Mouse (Mus musculus) embryonic facial prominence, embryonic 13.5 days (tissue): ENCODE data around the gene Lrrc45. TPM values are rescaled to one million over a fixed set of nuclear protein-coding genes. Genes with fewer than 3 reads are reported as not detected.

Experiments
- ATAC-seq: fragments of 200-750 bp; cut with Nextera tagmentation; 2 replicates; pipeline ENCODE4 v1.8.0; 2017; ENCODE audit warnings: low read depth; ENCODE audit not compliant: insufficient number of reproducible peaks, insufficient read depth, low FRiP score, low TSS enrichment
- H3K27ac ChIP-seq: fragments of 300-500 bp; sonication (generic); 2 replicates; pipeline ENCODE4 v1.5.1; 2015; ENCODE audit warnings: moderate library complexity, mild to moderate bottlenecking, inconsistent platforms
- H3K27me3 ChIP-seq: fragments of 300-500 bp; sonication (generic); 2 replicates; pipeline ENCODE4 v1.6.1; 2015; ENCODE audit warnings: mild to moderate bottlenecking, inconsistent platforms
- H3K36me3 ChIP-seq: fragments of 300-500 bp; sonication (generic); 2 replicates; pipeline ENCODE4 v1.6.1; 2015; ENCODE audit warnings: mild to moderate bottlenecking, inconsistent platforms
- H3K4me1 ChIP-seq: fragments of 300-500 bp; sonication (generic); 2 replicates; pipeline ENCODE4 v1.6.1; 2015; ENCODE audit warnings: inconsistent platforms
- H3K4me2 ChIP-seq: fragments of 300-500 bp; sonication (generic); 2 replicates; pipeline ENCODE4 v1.6.1; 2015; ENCODE audit warnings: moderate library complexity, mild to moderate bottlenecking, inconsistent platforms
- H3K4me3 ChIP-seq: fragments of 300-500 bp; sonication (generic); 2 replicates; pipeline ENCODE4 v1.5.1; 2015; ENCODE audit warnings: mild to moderate bottlenecking, inconsistent platforms
- H3K9ac ChIP-seq: fragments of 300-500 bp; sonication (generic); 2 replicates; pipeline ENCODE4 v1.6.1; 2015; ENCODE audit warnings: mild to moderate bottlenecking, inconsistent platforms
- H3K9me3 ChIP-seq: fragments of 300-500 bp; sonication (generic); 2 replicates; pipeline ENCODE4 v1.6.1; 2016; ENCODE audit warnings: inconsistent platforms
- WGBS: fragments of 180-500 bp; shearing (Covaris S2); methylation state at CpG from one replicate; pipeline ENCODE4 v1.1.7; 2015; ENCODE audit warnings: mixed read lengths; 5-methylcytosine and 5-hydroxymethylcytosine counted together
- polyA plus RNA-seq: library from polyadenylated mRNA; unstranded; fragments of >200 nt; fragmentation: Nextera tagmentation; extraction: Ambion mirVana; gene quantifications from 2 replicates; pipeline ENCODE4 v1.2.1, GENCODE M21; 2015

Lrrc45 gene
- polyA plus RNA-seq, 1 experiment from 2014 or later: 71.0 TPM

DNA sequence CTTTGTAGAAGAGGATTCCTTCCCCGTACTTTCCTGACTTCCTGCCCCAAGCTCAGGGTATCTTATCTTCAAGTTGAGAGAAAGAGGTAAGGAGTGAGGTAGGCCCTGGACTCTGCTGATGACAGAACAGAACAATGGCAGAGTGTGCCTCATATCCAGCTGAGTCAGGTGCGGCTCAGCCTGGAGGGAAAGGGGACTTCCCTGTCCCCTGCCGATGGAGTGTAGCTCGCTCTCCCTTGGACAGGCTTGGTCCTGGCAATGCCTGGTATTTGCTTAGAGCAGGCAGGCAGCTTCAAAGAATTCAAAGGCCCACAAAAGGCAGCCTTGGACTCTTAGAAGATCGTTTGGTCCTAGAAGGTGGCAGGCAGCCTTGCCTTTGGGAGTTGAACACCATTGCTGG lies 7.6 kb upstream of the Lrrc45 start:
- Histone ChIP-seq H3K27me3 (no peaks in the 10 kb centered on the region), H3K27ac (peak overlapping the region; percentile 86), H3K36me3 (peaks cover 44% of the 10 kb centered on the region), H3K4me2 (no peak overlapping the region), H3K9ac (0 out of 2 replicates have a peak overlapping the region, but pooled peaks have one; percentile 40), H3K4me1 (peaks cover 59% of the 10 kb centered on the region), H3K9me3 (no peaks in the 10 kb centered on the region), H3K4me3 (no peak overlapping the region)
- WGBS: 67% methylated on average over 5 of the region's 5 CpGs
- ATAC-seq: no peak

DNA sequence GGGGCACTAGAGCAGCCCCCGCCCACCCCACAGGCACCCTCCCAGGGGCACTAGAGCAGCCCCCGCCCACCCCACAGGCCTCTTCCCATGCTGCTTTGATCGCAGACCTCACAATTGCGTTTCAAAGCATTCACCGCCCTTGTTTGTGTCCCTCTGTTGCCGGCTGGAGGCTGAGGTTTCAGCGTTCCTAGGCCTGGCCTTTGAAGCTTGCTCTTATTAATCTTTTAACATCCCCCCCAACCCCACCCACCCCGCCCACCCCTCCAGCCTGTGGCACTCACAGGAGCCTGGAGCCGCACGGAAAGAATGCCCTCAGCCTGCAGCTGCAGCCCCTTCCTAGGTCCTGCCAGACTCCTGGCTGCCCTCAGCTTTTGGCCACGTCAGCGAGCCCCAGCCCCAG lies 6.5 kb upstream of the Lrrc45 start:
- peaks cover 64% of the 10 kb centered on the region for H3K4me1 ChIP-seq
- no peak for ATAC-seq
- 9% methylated on average over 12 of the region's 12 CpGs for WGBS
- H3K4me3 ChIP-seq: no peak overlapping the region
- H3K27ac ChIP-seq: peak overlapping the region; percentile 86
- H3K36me3 ChIP-seq: peaks cover 39% of the 10 kb centered on the region
- H3K27me3 ChIP-seq: no peaks in the 10 kb centered on the region
- H3K4me2 ChIP-seq: no peak overlapping the region; the same call in 1 of the 2 replicates
- no peak overlapping the region for H3K9ac ChIP-seq
- H3K9me3 ChIP-seq: no peaks in the 10 kb centered on the region

- no peaks in the 10 kb centered on the region for H3K27me3 ChIP-seq
- ATAC-seq: no peak
- peaks cover 71% of the 10 kb centered on the region for H3K4me1 ChIP-seq
- no peaks in the 10 kb centered on the region for H3K9me3 ChIP-seq
- H3K9ac ChIP-seq: no peak overlapping the region
- H3K4me3 ChIP-seq: no peak overlapping the region
- H3K4me2 ChIP-seq: no peak overlapping the region
- H3K36me3 ChIP-seq: peaks cover 35% of the 10 kb centered on the region
- WGBS: 26% methylated on average over 5 of the region's 5 CpGs
- peak overlapping the region; percentile 86 for H3K27ac ChIP-seq
Measured at GRCm38 (mm10) chr11:120707969-120708368, 5.8 kb upstream of the Lrrc45 start.

DNA sequence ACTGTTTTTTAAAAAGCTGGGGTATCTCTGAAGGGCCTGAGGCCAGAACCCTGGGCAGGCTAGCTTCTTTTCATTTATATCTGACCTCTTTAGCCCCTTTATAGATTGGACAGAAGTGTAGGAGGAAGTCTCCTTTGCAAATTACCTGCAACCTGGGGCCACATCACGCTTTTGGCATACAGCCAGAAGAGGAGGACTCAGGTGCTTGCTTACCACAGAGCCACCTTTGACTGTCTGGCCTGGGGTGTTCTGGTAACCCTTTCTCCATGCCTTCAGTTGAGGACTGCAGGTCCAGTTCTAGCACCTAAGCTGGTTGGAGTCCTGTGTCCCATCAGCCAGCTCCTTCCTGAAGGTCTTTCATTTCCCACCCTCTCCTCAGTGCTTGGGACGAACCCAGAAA lies 4.2 kb upstream of the Lrrc45 start:
- Histone ChIP-seq H3K27ac (no peak overlapping the region; the same call in 1 of the 2 replicates), H3K4me3 (no peak overlapping the region), H3K4me1 (peaks cover 62% of the 10 kb centered on the region), H3K36me3 (peaks cover 25% of the 10 kb centered on the region), H3K4me2 (no peak overlapping the region), H3K9ac (no peak overlapping the region), H3K27me3 (no peaks in the 10 kb centered on the region), H3K9me3 (no peaks in the 10 kb centered on the region)
- 60% methylated on average over 2 of the region's 2 CpGs for WGBS
- no peak for ATAC-seq

- Histone ChIP-seq H3K27ac (peak overlapping the region; percentile 18; the same call in 1 of the 2 replicates), H3K4me3 (no peak overlapping the region), H3K4me1 (peaks cover 57% of the 10 kb centered on the region), H3K9ac (no peak overlapping the region), H3K27me3 (no peaks in the 10 kb centered on the region), H3K4me2 (no peak overlapping the region), H3K36me3 (peaks cover 31% of the 10 kb centered on the region), H3K9me3 (no peaks in the 10 kb centered on the region)
- 82% methylated on average over 5 of the region's 5 CpGs for WGBS
- no peak for ATAC-seq
Measured at GRCm38 (mm10) chr11:120710672-120711071, 3.1 kb upstream of the Lrrc45 start.

- Histone ChIP-seq H3K4me3 (peak overlapping the region; percentile 68; the same call in 1 of the 2 replicates), H3K4me1 (peaks cover 43% of the 10 kb centered on the region), H3K27me3 (no peaks in the 10 kb centered on the region), H3K36me3 (peaks cover 45% of the 10 kb centered on the region), H3K4me2 (peak overlapping the region; percentile 98), H3K9ac (no peak overlapping the region), H3K27ac (no peak overlapping the region), H3K9me3 (no peaks in the 10 kb centered on the region)
- 57% methylated on average over 8 of the region's 8 CpGs for WGBS
- ATAC-seq: no peak
Measured at GRCm38 (mm10) chr11:120711980-120712604, 1.6 kb upstream of the Lrrc45 start.

DNA sequence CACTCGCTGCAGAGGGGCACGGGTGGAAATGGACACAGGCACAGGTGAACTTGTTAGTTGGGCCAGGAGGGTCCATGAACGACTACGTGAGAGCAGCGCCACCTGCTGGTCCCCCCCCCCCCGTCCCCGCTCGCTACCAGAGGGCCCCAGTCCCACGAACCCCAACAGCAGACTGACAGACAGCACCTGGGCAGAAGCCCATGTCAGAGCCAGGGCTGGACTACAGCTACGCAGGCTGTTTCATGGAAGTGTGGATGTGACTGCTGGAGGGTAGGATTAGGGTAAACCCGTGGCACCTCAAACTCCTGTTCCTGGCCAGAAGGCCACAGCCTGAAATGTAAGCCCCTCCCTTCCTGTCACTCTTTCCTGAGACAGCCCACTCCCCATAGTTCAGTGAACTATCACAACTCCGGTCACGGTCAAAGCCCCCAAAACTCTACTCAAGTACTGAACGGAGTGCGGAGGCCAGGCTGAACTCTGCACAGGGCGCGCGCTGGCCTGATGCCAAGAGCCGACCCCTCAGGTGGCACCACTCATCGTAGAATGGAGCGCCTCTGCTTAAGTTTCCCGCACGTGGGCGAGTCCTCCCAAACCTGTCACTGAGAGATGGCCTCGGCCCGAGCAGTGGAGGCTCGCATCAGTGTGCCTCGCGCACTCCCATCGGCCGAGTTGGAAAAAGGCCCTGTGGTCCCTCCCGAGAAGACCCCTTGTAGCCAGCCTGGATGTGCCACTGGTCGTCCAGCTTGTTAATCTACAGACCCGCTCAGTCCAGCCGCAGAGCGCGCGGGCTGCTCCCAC lies 755 bp upstream of the Lrrc45 start:
- peak overlapping the region; percentile 98 for H3K4me2 ChIP-seq
- under 1% methylated on average over 38 of the region's 38 CpGs for WGBS
- peaks cover 54% of the 10 kb centered on the region for H3K36me3 ChIP-seq
- H3K27me3 ChIP-seq: no peaks in the 10 kb centered on the region
- peak overlapping the region; percentile 77 for H3K9ac ChIP-seq
- peak; percentile 26 for ATAC-seq
- peak overlapping the region; percentile 83 for H3K27ac ChIP-seq
- no peaks in the 10 kb centered on the region for H3K9me3 ChIP-seq
- H3K4me3 ChIP-seq: peak overlapping the region; percentile 68
- peaks cover 36% of the 10 kb centered on the region for H3K4me1 ChIP-seq

- no peaks in the 10 kb centered on the region for H3K27me3 ChIP-seq
- no peak for ATAC-seq
- 45% methylated on average over 10 of the region's 10 CpGs for WGBS
- peak overlapping the region; percentile 76 for H3K9ac ChIP-seq
- H3K27ac ChIP-seq: no peak overlapping the region
- H3K4me3 ChIP-seq: peak overlapping the region; percentile 68
- no peaks in the 10 kb centered on the region for H3K9me3 ChIP-seq
- H3K4me1 ChIP-seq: peaks cover 24% of the 10 kb centered on the region
- peaks cover 63% of the 10 kb centered on the region for H3K36me3 ChIP-seq
- H3K4me2 ChIP-seq: peak overlapping the region; percentile 98
Measured at GRCm38 (mm10) chr11:120714546-120714945, 821 bp downstream of the Lrrc45 start.

DNA sequence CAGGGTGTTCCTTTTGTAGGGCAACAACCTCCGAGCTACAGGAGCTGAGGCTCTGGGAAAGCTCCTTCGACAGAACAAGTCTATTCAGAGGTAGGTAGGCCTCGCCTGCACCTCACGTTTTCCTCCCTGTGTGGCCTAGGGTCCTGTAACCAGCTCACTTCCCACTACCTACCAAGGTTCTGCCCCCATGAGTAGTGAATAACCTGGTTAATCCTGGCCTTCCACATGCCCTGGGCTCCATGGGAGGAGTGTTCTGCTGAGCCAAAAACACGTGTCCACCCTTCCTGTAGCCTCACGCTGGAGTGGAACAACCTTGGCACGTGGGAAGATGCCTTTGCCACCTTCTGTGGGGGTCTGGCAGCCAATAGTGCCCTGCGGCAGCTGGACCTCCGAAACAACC lies 1.4 kb downstream of the Lrrc45 start:
- WGBS: 85% methylated on average over 9 of the region's 9 CpGs
- Histone ChIP-seq H3K4me2 (peak overlapping the region; percentile 98), H3K36me3 (peaks cover 63% of the 10 kb centered on the region), H3K4me1 (peaks cover 24% of the 10 kb centered on the region), H3K27me3 (no peaks in the 10 kb centered on the region), H3K4me3 (0 out of 2 replicates have a peak overlapping the region, but pooled peaks have one; percentile 68), H3K9ac (peak overlapping the region; percentile 76), H3K27ac (no peak overlapping the region), H3K9me3 (no peaks in the 10 kb centered on the region)
- no peak for ATAC-seq

DNA sequence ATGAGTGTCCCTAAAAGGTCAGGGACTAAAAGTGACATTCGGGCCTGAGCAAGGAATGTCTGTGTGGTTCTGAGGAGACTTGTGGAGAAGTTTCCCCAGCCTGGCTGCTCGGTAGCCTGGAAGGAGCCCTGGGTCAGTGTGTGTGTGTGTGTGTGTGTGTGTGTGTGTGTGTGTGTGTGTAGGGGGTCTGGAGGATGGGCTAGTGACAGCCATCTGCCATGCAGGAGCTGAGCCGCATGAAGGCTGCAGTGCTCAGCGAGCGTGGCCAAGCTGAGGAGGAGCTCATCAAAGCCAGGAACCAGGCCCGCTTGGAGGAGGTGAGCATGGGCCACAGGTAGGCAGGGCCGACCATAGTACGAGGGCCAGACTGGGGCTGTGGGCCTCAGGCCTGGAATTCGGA lies 5.5 kb downstream of the Lrrc45 start:
- no peaks in the 10 kb centered on the region for H3K9me3 ChIP-seq
- H3K27me3 ChIP-seq: 0 out of 2 replicates have a peak, but pooled peaks cover 3% of the 10 kb centered on the region
- no peak overlapping the region for H3K27ac ChIP-seq
- ATAC-seq: no peak
- 89% methylated on average over 9 of the region's 9 CpGs for WGBS
- H3K36me3 ChIP-seq: peaks cover 55% of the 10 kb centered on the region
- H3K4me1 ChIP-seq: peaks cover 30% of the 10 kb centered on the region
- H3K9ac ChIP-seq: 0 out of 2 replicates have a peak overlapping the region, but pooled peaks have one; percentile 21
- H3K4me2 ChIP-seq: no peak overlapping the region
- no peak overlapping the region for H3K4me3 ChIP-seq

DNA sequence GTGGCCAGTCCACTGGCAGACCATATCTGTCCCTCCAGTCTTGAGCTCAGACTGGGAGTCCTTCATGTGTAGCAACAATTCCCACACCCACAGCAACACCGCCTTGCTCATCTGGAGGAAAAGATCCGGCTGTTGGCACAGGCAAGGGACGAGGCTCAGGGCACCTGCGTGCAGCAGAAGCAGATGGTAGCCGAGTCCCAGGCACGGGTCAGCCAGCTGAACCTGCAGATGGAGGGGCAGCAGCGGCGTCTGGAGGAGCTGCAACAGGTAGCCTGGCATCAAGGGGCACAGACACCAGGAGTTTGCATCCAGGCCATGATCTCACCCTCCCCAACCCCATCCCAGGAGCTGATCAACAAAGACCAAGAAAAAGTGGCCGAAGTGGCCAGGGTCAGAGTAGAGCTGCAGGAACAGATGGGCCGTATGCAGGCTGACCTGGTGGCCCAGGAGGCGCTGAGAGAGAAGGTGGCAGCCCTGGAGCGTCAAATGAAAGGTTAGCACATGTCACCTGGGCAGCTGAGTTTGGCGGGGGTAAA lies 6.2 kb downstream of the Lrrc45 start:
- no peak overlapping the region for H3K9ac ChIP-seq
- ATAC-seq: no peak
- no peak overlapping the region for H3K27ac ChIP-seq
- H3K4me2 ChIP-seq: no peak overlapping the region
- H3K9me3 ChIP-seq: no peaks in the 10 kb centered on the region
- H3K4me1 ChIP-seq: peaks cover 23% of the 10 kb centered on the region
- peaks cover 56% of the 10 kb centered on the region for H3K36me3 ChIP-seq
- 0 out of 2 replicates have a peak, but pooled peaks cover 3% of the 10 kb centered on the region for H3K27me3 ChIP-seq
- no peak overlapping the region for H3K4me3 ChIP-seq
- WGBS: 90% methylated on average over 13 of the region's 13 CpGs
